Mouse (Mus musculus): Measurements from ENCODE around the gene Pnliprp1. TPM values are rescaled to one million over a fixed set of nuclear protein-coding genes. Genes with fewer than 3 reads are reported as not detected.

Gene Pnliprp1
- polyA plus RNA-seq, 1 experiment from 2014 or later = 39.9 TPM

GRCm38 (mm10) chr19:58741036-58741435, 12.3 kb downstream of the Pnliprp1 start:
- 65% methylated on average over 6 of the region's 6 CpGs for WGBS (ENCODE audit: insufficient replicate concordance)
- DNase-seq (no peak), ATAC-seq (ENCODE audit: low read depth) (no peak)
- Histone ChIP-seq H3K36me3 (no peaks in the 10 kb centered on the region), H3K9me3 (replicated peaks) (no peaks in the 10 kb centered on the region), H3K4me2 (no peak overlapping the region), H3K4me3 (replicated peaks) (no peak overlapping the region), H3K27me3 (no peaks in the 10 kb centered on the region), H3K9ac (no peak overlapping the region), H3K27ac (no peak overlapping the region), H3K4me1 (replicated peaks) (no peaks in the 10 kb centered on the region)

- Histone ChIP-seq H3K4me2 (no peak overlapping the region), H3K4me1 (replicated peaks) (no peaks in the 10 kb centered on the region), H3K9me3 (replicated peaks) (no peaks in the 10 kb centered on the region), H3K36me3 (no peaks in the 10 kb centered on the region), H3K27me3 (no peaks in the 10 kb centered on the region), H3K27ac (no peak overlapping the region), H3K4me3 (replicated peaks) (no peak overlapping the region), H3K9ac (no peak overlapping the region)
- WGBS (ENCODE audit: insufficient replicate concordance) = 56% methylated on average over 4 of the region's 4 CpGs
- ATAC-seq (ENCODE audit: low read depth) (no peak), DNase-seq (no peak)
These were observed 14.0 kb downstream of the Pnliprp1 start for GRCm38 (mm10) chr19:58742711-58743110.

- Histone ChIP-seq H3K9ac (no peak overlapping the region), H3K9me3 (replicated peaks) (no peaks in the 10 kb centered on the region), H3K36me3 (no peaks in the 10 kb centered on the region), H3K27ac (no peak overlapping the region), H3K4me1 (replicated peaks) (no peaks in the 10 kb centered on the region), H3K4me3 (replicated peaks) (no peak overlapping the region), H3K4me2 (no peak overlapping the region), H3K27me3 (no peaks in the 10 kb centered on the region)
- WGBS (ENCODE audit: insufficient replicate concordance) = 24% methylated on average over 4 of the region's 4 CpGs
- ATAC-seq (ENCODE audit: low read depth) = no peak
- no peak for DNase-seq
These were observed 15.0 kb downstream of the Pnliprp1 start for GRCm38 (mm10) chr19:58743736-58744135.

GRCm38 (mm10) chr19:58747498-58748000, 18.9 kb downstream of the Pnliprp1 start:
- Histone ChIP-seq H3K27me3 (no peaks in the 10 kb centered on the region), H3K36me3 (no peaks in the 10 kb centered on the region), H3K4me3 (replicated peaks) (no peak overlapping the region), H3K9me3 (replicated peaks) (no peaks in the 10 kb centered on the region), H3K4me2 (no peak overlapping the region), H3K9ac (no peak overlapping the region), H3K27ac (no peak overlapping the region), H3K4me1 (replicated peaks) (no peaks in the 10 kb centered on the region)
- 63% methylated on average over 9 of the region's 9 CpGs for WGBS (ENCODE audit: insufficient replicate concordance)
- DNase-seq (no peak), ATAC-seq (ENCODE audit: low read depth) (no peak)

- WGBS (ENCODE audit: insufficient replicate concordance) = 49% methylated on average over 2 of the region's 2 CpGs
- DNase-seq = no peak
These were observed 22.1 kb downstream of the Pnliprp1 start for GRCm38 (mm10) chr19:58750822-58751221.

GRCm38 (mm10) chr19:58751504-58751903, 22.8 kb downstream of the Pnliprp1 start:
- Histone ChIP-seq H3K27me3 (no peaks in the 10 kb centered on the region), H3K27ac (no peak overlapping the region), H3K9ac (no peak overlapping the region), H3K9me3 (replicated peaks) (0 out of 2 replicates have a peak, but pooled peaks cover 2% of the 10 kb centered on the region), H3K4me2 (no peak overlapping the region), H3K4me3 (replicated peaks) (no peak overlapping the region), H3K36me3 (no peaks in the 10 kb centered on the region), H3K4me1 (replicated peaks) (no peaks in the 10 kb centered on the region)
- WGBS (ENCODE audit: insufficient replicate concordance) = 32% methylated on average over 2 of the region's 2 CpGs
- ATAC-seq (ENCODE audit: low read depth) (no peak), DNase-seq (no peak)

More at GRCm38 (mm10) chr19:58750822-58751221, 22.1 kb downstream of the Pnliprp1 start:
- no peak overlapping the region for H3K4me2 ChIP-seq
- no peak overlapping the region for H3K27ac ChIP-seq
- no peak overlapping the region for H3K4me3 ChIP-seq (replicated peaks)
- H3K36me3 ChIP-seq = no peaks in the 10 kb centered on the region
- H3K9me3 ChIP-seq (replicated peaks) = no peaks in the 10 kb centered on the region
- ATAC-seq (ENCODE audit: low read depth) = no peak
- no peak overlapping the region for H3K9ac ChIP-seq
- H3K27me3 ChIP-seq = no peaks in the 10 kb centered on the region
- no peaks in the 10 kb centered on the region for H3K4me1 ChIP-seq (replicated peaks)

GRCm38 (mm10) chr19:58758871-58759270, 30.2 kb downstream of the Pnliprp1 start:
- Histone ChIP-seq H3K4me3 (replicated peaks) (no peak overlapping the region), H3K27me3 (no peaks in the 10 kb centered on the region), H3K4me1 (replicated peaks) (peaks cover 3% of the 10 kb centered on the region; the same call in 1 of the 2 replicates), H3K9me3 (replicated peaks) (0 out of 2 replicates have a peak, but pooled peaks cover 2% of the 10 kb centered on the region), H3K27ac (no peak overlapping the region), H3K4me2 (no peak overlapping the region), H3K9ac (no peak overlapping the region), H3K36me3 (no peaks in the 10 kb centered on the region)
- ATAC-seq (ENCODE audit: low read depth) = no peak
- 66% methylated on average over 4 of the region's 4 CpGs for WGBS (ENCODE audit: insufficient replicate concordance)
- DNase-seq = no peak

GRCm38 (mm10) chr19:58759423-58759822, 30.7 kb downstream of the Pnliprp1 start, which contains the start of gene Pnliprp2:
Gene Pnliprp2 (plus strand): TSS chr19:58759719.
- no peak within 1 kb of the TSS for H3K4me2 ChIP-seq
- ATAC-seq (ENCODE audit: low read depth) = peak; percentile 60
- WGBS (ENCODE audit: insufficient replicate concordance) = 57% methylated on average over 9 of the region's 9 CpGs

GRCm38 (mm10) chr19:58762316-58762715, 33.6 kb downstream of the Pnliprp1 start:
- no peak overlapping the region for H3K4me2 ChIP-seq
- no peaks in the 10 kb centered on the region for H3K9me3 ChIP-seq (replicated peaks)
- H3K27ac ChIP-seq = no peak overlapping the region
- DNase-seq (no peak), ATAC-seq (ENCODE audit: low read depth) (peak; percentile 42)
- H3K4me1 ChIP-seq (replicated peaks) = peaks cover 3% of the 10 kb centered on the region; the same call in 1 of the 2 replicates
- H3K9ac ChIP-seq = no peak overlapping the region
- H3K4me3 ChIP-seq (replicated peaks) = no peak overlapping the region
- 20% methylated on average over 6 of the region's 6 CpGs for WGBS (ENCODE audit: insufficient replicate concordance)
- H3K36me3 ChIP-seq = no peaks in the 10 kb centered on the region
- no peaks in the 10 kb centered on the region for H3K27me3 ChIP-seq

More at GRCm38 (mm10) chr19:58759423-58759822, 30.7 kb downstream of the Pnliprp1 start, which contains the start of gene Pnliprp2:
- Histone ChIP-seq H3K36me3 (no peaks in the 10 kb centered on the region), H3K27me3 (no peaks in the 10 kb centered on the region), H3K4me1 (replicated peaks) (peaks cover 3% of the 10 kb centered on the region; the same call in 1 of the 2 replicates), H3K27ac (no peak within 1 kb of the TSS), H3K9me3 (replicated peaks) (0 out of 2 replicates have a peak, but pooled peaks cover 2% of the 10 kb centered on the region), H3K4me3 (replicated peaks) (no peak within 1 kb of the TSS), H3K9ac (no peak within 1 kb of the TSS)
- peak; percentile 3 for DNase-seq

GRCm38 (mm10) chr19:58762848-58763541, 34.3 kb downstream of the Pnliprp1 start:
- Histone ChIP-seq H3K9me3 (replicated peaks) (no peaks in the 10 kb centered on the region), H3K4me2 (no peak overlapping the region), H3K27me3 (no peaks in the 10 kb centered on the region), H3K4me3 (replicated peaks) (no peak overlapping the region), H3K9ac (no peak overlapping the region), H3K27ac (no peak overlapping the region), H3K36me3 (no peaks in the 10 kb centered on the region), H3K4me1 (replicated peaks) (peaks cover 3% of the 10 kb centered on the region; the same call in 1 of the 2 replicates)
- ATAC-seq (ENCODE audit: low read depth) (peak; percentile 54; the same call in 1 of the 2 replicates), DNase-seq (no peak)
- 17% methylated on average over 12 of the region's 12 CpGs for WGBS (ENCODE audit: insufficient replicate concordance)

- Histone ChIP-seq H3K4me2 (no peak overlapping the region), H3K9me3 (replicated peaks) (no peaks in the 10 kb centered on the region), H3K4me3 (replicated peaks) (no peak overlapping the region), H3K9ac (no peak overlapping the region), H3K36me3 (no peaks in the 10 kb centered on the region), H3K27me3 (no peaks in the 10 kb centered on the region), H3K4me1 (replicated peaks) (no peaks in the 10 kb centered on the region), H3K27ac (no peak overlapping the region)
- WGBS (ENCODE audit: insufficient replicate concordance) = 86% methylated on average over 6 of the region's 6 CpGs
- DNase-seq (no peak), ATAC-seq (ENCODE audit: low read depth) (no peak)
These were observed 38.6 kb downstream of the Pnliprp1 start for GRCm38 (mm10) chr19:58767329-58767728.

All from liver, embryonic 13.5 days (tissue).